Mouse (Mus musculus): ENCODE data around the gene B3gnt9. TPM values are rescaled to one million over a fixed set of nuclear protein-coding genes. Genes with fewer than 3 reads are reported as not detected.
A peak's percentile ranks its signal among the peaks of the same experiment; 100 is the strongest.

B3gnt9 gene
- total and polyA plus RNA-seq, 3 experiments, result 2.7 to 4.7 TPM; not detected in 1

GRCm38 (mm10) chr8:105214104-105214503, 40.8 kb downstream of the B3gnt9 start:
- H3K27me3 ChIP-seq (ENCODE audit: control insufficient read depth in 1 of 2, insufficient read depth in 2 of 2, low read length in 2 of 2), result no peaks in the 10 kb centered on the region
- H3K4me1 ChIP-seq (ENCODE audit: control insufficient read depth in 1 of 2, insufficient read depth in 2 of 2, low read length in 2 of 2), result peaks cover 4 to 7% of the 10 kb centered on the region in 2 experiments; a peak in 3 of 4 replicates
- no peak for TF ChIP-seq GABPA (IDR thresholded peaks at IDR 0.05; ENCODE audit: low read depth, low read length)
- TF ChIP-seq TAL1 (IDR thresholded peaks at IDR 0.05; ENCODE audit: low read length), result no peak
- TF ChIP-seq CHD2 (IDR thresholded peaks at IDR 0.05; ENCODE audit: low read length), result no peak
- TF ChIP-seq POLR2A (IDR thresholded peaks at IDR 0.05; ENCODE audit: control insufficient read depth in 1 of 2, insufficient read depth in 1 of 2, low read depth in 1 of 2, low read length in 2 of 2, poor library complexity in 1 of 2), result no peak
- no peak for TF ChIP-seq ELF1 (IDR thresholded peaks at IDR 0.05; ENCODE audit: low read depth, low read length)
- TF ChIP-seq ZKSCAN1 (IDR thresholded peaks at IDR 0.05; ENCODE audit: low read depth, low read length), result no peak
- no peak for TF ChIP-seq BHLHE40 (IDR thresholded peaks at IDR 0.05; ENCODE audit: borderline replicate concordance, low read depth, low read length)
- no peak for TF ChIP-seq KAT2A (conservative IDR thresholded peaks at IDR 0.05; ENCODE audit: low read depth, low read length)
- no peak for TF ChIP-seq GATA1 (IDR thresholded peaks at IDR 0.05; ENCODE audit: low read depth, low read length)
- TF ChIP-seq HCFC1 (IDR thresholded peaks at IDR 0.05; ENCODE audit: low read depth, low read length), result no peak
- no peak for TF ChIP-seq TCF12 (IDR thresholded peaks at IDR 0.05; ENCODE audit: low read depth, low read length)
- TF ChIP-seq SIN3A (IDR thresholded peaks at IDR 0.05; ENCODE audit: low read length), result no peak
- peak; percentile 7 to 46 (median 18); a peak in 2 of 6 replicates for TF ChIP-seq CTCF (IDR thresholded peaks at IDR 0.05 in 2 of 3, conservative IDR thresholded peaks at IDR 0.05 in 1 of 3; ENCODE audit: control insufficient read depth in 1 of 3, insufficient read depth in 1 of 3, low read depth in 2 of 3, low read length in 3 of 3, poor library complexity in 1 of 3, severe bottlenecking in 1 of 3)
- TF ChIP-seq EP300 (IDR thresholded peaks at IDR 0.05; ENCODE audit: low read depth in 1 of 2, low read length in 2 of 2), result no peak
- TF ChIP-seq RAD21 (IDR thresholded peaks at IDR 0.05; ENCODE audit: low read depth, low read length), result peak; percentile 40
- peak; percentile 47 for TF ChIP-seq SMC3 (IDR thresholded peaks at IDR 0.05; ENCODE audit: low read depth, low read length)
- TF ChIP-seq MAX (IDR thresholded peaks at IDR 0.05; ENCODE audit: low read length), result no peak
- no peak for TF ChIP-seq E2F4 (IDR thresholded peaks at IDR 0.05; ENCODE audit: borderline replicate concordance, low read depth, low read length)
- TF ChIP-seq NRF1 (IDR thresholded peaks at IDR 0.05; ENCODE audit: insufficient read depth, low read depth, low read length, poor library complexity, severe bottlenecking), result no peak
- TF ChIP-seq MYB (IDR thresholded peaks at IDR 0.05; ENCODE audit: low read depth, low read length), result no peak
- no peak for TF ChIP-seq ZC3H11A (IDR thresholded peaks at IDR 0.05; ENCODE audit: low read depth, low read length)
- TF ChIP-seq POLR2AphosphoS5 (IDR thresholded peaks at IDR 0.05; ENCODE audit: borderline replicate concordance, low read depth, low read length), result no peak
- TF ChIP-seq ZMIZ1 (IDR thresholded peaks at IDR 0.05; ENCODE audit: low read depth, low read length), result no peak
- no peak overlapping the region for H3K9ac ChIP-seq (ENCODE audit: control insufficient read depth, low read depth, low read length, poor library complexity, severe bottlenecking)
- peaks cover 2 to 9% of the 10 kb centered on the region in 2 experiments; a peak in 3 of 4 replicates for H3K36me3 ChIP-seq (ENCODE audit: control insufficient read depth in 1 of 2, insufficient read depth in 2 of 2, low read length in 2 of 2)
- H3K9me3 ChIP-seq (replicated peaks; ENCODE audit: insufficient read depth, low read length), result no peaks in the 10 kb centered on the region
- peak; percentile 38 for DNase-seq (ENCODE audit: low read depth, low spot score)
- H3K79me2 ChIP-seq (ENCODE audit: control insufficient read depth, insufficient read depth, low read length, poor library complexity), result no peaks in the 10 kb centered on the region
- no peak overlapping the region for H3K27ac ChIP-seq (ENCODE audit: control insufficient read depth, low read depth, low read length)
- H3K4me3 ChIP-seq (ENCODE audit: control insufficient read depth in 1 of 2, insufficient read depth in 1 of 2, low read depth in 2 of 2, low read length in 2 of 2), result no peak overlapping the region

Measured in MEL (cell line).